Mouse (Mus musculus) heart, embryonic 11.5 days (tissue): ENCODE results near the gene Yod1. TPM values are rescaled to one million over a fixed set of nuclear protein-coding genes. Genes with fewer than 3 reads are reported as not detected.

Source experiments
- ATAC-seq: fragments of 200-750 bp; cut with Nextera tagmentation; replicated peaks from 2 replicates; pipeline ENCODE4 v1.8.0; 2017; ENCODE audit warnings: moderate library complexity; ENCODE audit not compliant: insufficient number of reproducible peaks, low FRiP score, low TSS enrichment
- H3K27ac ChIP-seq: fragments of 300-500 bp; sonication (generic); 2 replicates; pipeline ENCODE4 v1.5.1; 2014; ENCODE audit warnings: mild to moderate bottlenecking, low read depth, low read length
- H3K27me3 ChIP-seq: fragments of 300-500 bp; sonication (generic); 2 replicates; pipeline ENCODE4 v1.6.1; 2014; ENCODE audit warnings: mild to moderate bottlenecking, low read length, mixed read lengths; ENCODE audit not compliant: control insufficient read depth, insufficient read depth
- H3K36me3 ChIP-seq: fragments of 300-500 bp; sonication (generic); 2 replicates; pipeline ENCODE4 v1.6.1; 2014; ENCODE audit warnings: mild to moderate bottlenecking, low read length, moderate library complexity, mixed read lengths; ENCODE audit not compliant: control insufficient read depth, insufficient read depth
- H3K4me1 ChIP-seq: fragments of 300-500 bp; sonication (generic); 2 replicates; pipeline ENCODE4 v1.6.1; 2014; ENCODE audit warnings: low read length; ENCODE audit not compliant: control insufficient read depth, insufficient read depth
- H3K4me2 ChIP-seq: fragments of 300-500 bp; sonication (generic); 2 replicates; pipeline ENCODE4 v1.6.1; 2014; ENCODE audit warnings: mild to moderate bottlenecking, moderate library complexity
- H3K4me3 ChIP-seq: fragments of 300-500 bp; sonication (generic); 2 replicates; pipeline ENCODE4 v1.5.1; 2014; ENCODE audit warnings: low read depth, low read length
- H3K9ac ChIP-seq: fragments of 300-500 bp; sonication (generic); 2 replicates; pipeline ENCODE4 v1.6.1; 2014; ENCODE audit warnings: mild to moderate bottlenecking, low read depth, low read length, moderate library complexity
- H3K9me3 ChIP-seq: fragments of 300-500 bp; sonication (generic); replicated peaks from 2 replicates; pipeline ENCODE4 v1.6.1; 2016; ENCODE audit warnings: low read length; ENCODE audit not compliant: control insufficient read depth
- WGBS: fragments of 180-500 bp; shearing (Covaris S2); extraction: QIAGEN DNeasy Blood & Tissue Kit; methylation state at CpG from one replicate; pipeline ENCODE4 v1.1.7; 2014; ENCODE audit not compliant: insufficient replicate concordance; 5-methylcytosine and 5-hydroxymethylcytosine counted together
- polyA plus RNA-seq: library from polyadenylated mRNA; unstranded; fragments of >200 nt; fragmentation: Nextera tagmentation; extraction: Ambion mirVana; gene quantifications from 2 replicates; pipeline ENCODE4 v1.2.1, GENCODE M21; 2014

Yod1 gene
- polyA plus RNA-seq, 1 experiment from 2014 or later, result 11.1 TPM

DNA sequence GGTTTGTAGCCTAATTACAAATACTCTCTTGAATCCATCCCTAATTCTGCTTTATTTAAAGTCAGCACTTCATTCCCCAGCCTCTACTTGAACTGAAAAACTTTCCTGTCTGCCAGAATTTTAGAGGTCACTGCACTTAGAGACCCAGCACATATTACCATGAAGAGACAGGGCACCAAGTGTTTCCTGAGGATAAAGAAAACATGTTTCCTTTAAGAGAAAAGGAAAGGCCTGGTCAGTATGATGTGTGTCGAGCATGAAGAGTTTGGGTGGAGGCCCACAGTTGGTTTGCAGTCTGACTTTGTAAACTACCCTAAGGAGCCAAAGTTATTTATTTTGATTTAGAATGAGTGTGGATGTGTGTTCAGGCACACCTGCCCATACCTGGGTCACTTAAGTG, 10.9 kb downstream of the Yod1 start:
- WGBS, result 49% methylated on average over 1 of the region's 1 CpGs
- Histone ChIP-seq H3K9me3 (no peaks in the 10 kb centered on the region), H3K27ac (no peak overlapping the region), H3K4me2 (no peak overlapping the region), H3K4me3 (no peak overlapping the region), H3K4me1 (peaks cover 10% of the 10 kb centered on the region; the same call in 1 of the 2 replicates), H3K27me3 (no peaks in the 10 kb centered on the region), H3K9ac (no peak overlapping the region), H3K36me3 (no peaks in the 10 kb centered on the region)
- no peak for ATAC-seq

GRCm38 (mm10) chr1:130728708-130729107, 11.6 kb downstream of the Yod1 start:
- no peak overlapping the region for H3K4me2 ChIP-seq
- WGBS, result 90% methylated on average over 3 of the region's 3 CpGs
- H3K4me3 ChIP-seq, result no peak overlapping the region
- no peak for ATAC-seq
- H3K36me3 ChIP-seq, result no peaks in the 10 kb centered on the region
- H3K9ac ChIP-seq, result no peak overlapping the region
- H3K9me3 ChIP-seq, result no peaks in the 10 kb centered on the region
- H3K27ac ChIP-seq, result no peak overlapping the region
- no peaks in the 10 kb centered on the region for H3K27me3 ChIP-seq
- H3K4me1 ChIP-seq, result peaks cover 13% of the 10 kb centered on the region; the same call in 1 of the 2 replicates

DNA sequence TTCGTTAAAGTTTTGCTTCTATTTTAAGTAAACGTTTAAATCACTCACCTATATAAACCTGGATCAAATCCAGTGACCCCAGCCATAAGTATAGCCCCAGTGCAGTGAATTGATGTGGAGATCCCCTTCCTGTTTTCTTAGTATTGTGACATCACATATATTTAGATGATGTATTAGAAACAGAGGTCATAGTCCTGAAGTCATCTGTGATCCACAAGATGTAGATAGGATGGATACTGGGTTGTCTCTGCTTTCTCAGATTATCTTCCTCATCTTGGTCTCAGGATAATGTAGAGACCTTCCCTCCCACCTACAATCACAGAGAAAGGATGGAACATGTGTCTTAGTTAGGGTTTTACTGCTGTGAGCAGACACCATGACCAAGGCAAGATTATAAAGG, 12.0 kb downstream of the Yod1 start, which contains the start of gene Pfkfb2:
Pfkfb2 (minus strand) TSS at position 101 of the 400 bp plus-strand sequence.
- Histone ChIP-seq H3K4me2 (no peak within 1 kb of the TSS), H3K36me3 (no peaks in the 10 kb centered on the region), H3K27me3 (no peaks in the 10 kb centered on the region), H3K9ac (no peak within 1 kb of the TSS), H3K4me1 (peaks cover 13% of the 10 kb centered on the region; the same call in 1 of the 2 replicates), H3K4me3 (no peak within 1 kb of the TSS), H3K9me3 (no peaks in the 10 kb centered on the region), H3K27ac (no peak within 1 kb of the TSS)
- ATAC-seq, result no peak
- WGBS, result 68% methylated on average over 2 of the region's 2 CpGs

DNA sequence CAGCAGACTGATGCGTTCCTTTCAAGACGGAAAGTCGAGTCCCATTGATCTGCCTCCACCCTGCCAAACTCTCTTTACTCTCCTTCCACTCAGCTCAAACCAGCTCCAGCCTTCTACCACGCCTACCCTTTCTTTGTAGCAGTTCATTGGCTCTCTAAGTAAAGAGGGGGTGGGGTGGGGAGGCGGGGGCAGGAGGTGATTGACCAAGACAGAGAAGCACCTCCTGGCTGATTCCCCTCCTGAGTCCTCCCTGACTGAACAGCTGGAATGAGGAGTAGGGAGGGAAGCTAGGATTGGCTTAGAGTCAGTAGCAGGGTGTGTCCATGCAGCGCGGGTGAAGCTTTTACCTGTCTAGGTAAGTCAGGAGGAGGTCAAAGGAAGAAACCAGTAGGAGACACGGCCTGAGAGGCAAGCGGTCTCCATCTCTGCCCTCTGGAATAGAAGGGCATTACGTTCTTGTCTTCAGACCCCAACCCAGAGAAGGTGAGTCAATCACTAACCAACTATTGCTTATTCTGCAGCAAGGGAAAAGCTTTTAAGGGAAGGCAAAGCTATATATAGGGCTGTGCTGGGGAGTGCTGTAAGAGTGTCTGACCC, 14.7 kb downstream of the Yod1 start, which contains the start of gene AA986860:
AA986860 (plus strand) TSS at position 236 of the 597 bp plus-strand sequence.
- no peaks in the 10 kb centered on the region for H3K36me3 ChIP-seq
- no peaks in the 10 kb centered on the region for H3K27me3 ChIP-seq
- peaks cover 13% of the 10 kb centered on the region; the same call in 1 of the 2 replicates for H3K4me1 ChIP-seq
- H3K4me2 ChIP-seq, result peak within 1 kb of the TSS; percentile 64
- peak; percentile 88 for ATAC-seq
- H3K9ac ChIP-seq, result peak within 1 kb of the TSS; percentile 49; the same call in 1 of the 2 replicates
- no peaks in the 10 kb centered on the region for H3K9me3 ChIP-seq
- 4% methylated on average over 10 of the region's 10 CpGs for WGBS
- H3K4me3 ChIP-seq, result peak within 1 kb of the TSS; percentile 34
- H3K27ac ChIP-seq, result no peak within 1 kb of the TSS

- Histone ChIP-seq H3K27me3 (no peaks in the 10 kb centered on the region), H3K9me3 (no peaks in the 10 kb centered on the region), H3K9ac (no peak overlapping the region), H3K4me3 (no peak overlapping the region), H3K36me3 (no peaks in the 10 kb centered on the region), H3K4me2 (0 out of 2 replicates have a peak overlapping the region, but pooled peaks have one; percentile 6), H3K4me1 (peaks cover 15% of the 10 kb centered on the region; the same call in 1 of the 2 replicates), H3K27ac (no peak overlapping the region)
- 72% methylated on average over 13 of the region's 13 CpGs for WGBS
- no peak for ATAC-seq
Observed at GRCm38 (mm10) chr1:130732706-130733658, 15.9 kb downstream of the Yod1 start.

DNA sequence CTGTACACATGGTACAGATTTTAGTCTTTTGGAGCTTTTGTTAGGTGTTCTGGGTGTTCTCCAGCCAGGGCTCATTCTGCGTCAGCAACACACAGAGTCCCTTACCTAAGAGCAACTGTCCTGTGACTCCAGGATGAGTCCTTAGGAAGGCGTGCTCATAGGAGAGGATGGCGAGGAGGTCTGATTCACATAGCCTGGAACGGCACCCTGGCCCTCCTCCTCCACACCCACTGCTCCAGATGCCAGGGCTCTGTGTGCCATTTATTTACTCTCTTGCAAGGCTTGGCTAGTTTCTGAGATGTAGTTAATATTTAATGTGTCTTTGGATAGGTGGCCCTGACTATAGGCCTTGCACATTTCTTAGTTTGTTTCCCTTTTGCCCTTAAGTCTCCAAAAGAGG, 16.5 kb downstream of the Yod1 start:
- peaks cover 15% of the 10 kb centered on the region; the same call in 1 of the 2 replicates for H3K4me1 ChIP-seq
- no peaks in the 10 kb centered on the region for H3K27me3 ChIP-seq
- H3K9me3 ChIP-seq, result no peaks in the 10 kb centered on the region
- WGBS, result 80% methylated on average over 4 of the region's 4 CpGs
- no peak overlapping the region for H3K4me3 ChIP-seq
- no peaks in the 10 kb centered on the region for H3K36me3 ChIP-seq
- no peak overlapping the region for H3K9ac ChIP-seq
- H3K27ac ChIP-seq, result no peak overlapping the region
- no peak for ATAC-seq
- H3K4me2 ChIP-seq, result 0 out of 2 replicates have a peak overlapping the region, but pooled peaks have one; percentile 6

DNA sequence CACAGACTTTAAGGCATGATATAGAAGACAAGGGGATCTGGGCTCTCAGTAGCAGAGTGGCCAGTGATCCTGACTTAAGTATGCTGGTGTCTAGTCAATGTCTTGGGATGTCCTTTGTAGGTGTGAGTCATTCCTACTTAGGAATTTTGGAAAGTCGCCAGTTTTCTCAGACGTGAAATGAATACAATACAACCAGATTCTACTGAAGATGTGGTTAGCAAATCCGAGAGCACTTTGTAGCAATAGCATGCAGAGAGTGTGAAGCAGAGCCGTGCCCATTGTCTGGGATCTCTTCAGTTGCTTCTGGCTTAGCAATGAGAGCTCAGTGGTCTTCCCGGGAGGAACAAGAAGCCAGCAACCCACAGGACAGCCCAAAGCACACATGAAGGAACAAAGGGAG, 17.3 kb downstream of the Yod1 start:
- peaks cover 15% of the 10 kb centered on the region; the same call in 1 of the 2 replicates for H3K4me1 ChIP-seq

DNA sequence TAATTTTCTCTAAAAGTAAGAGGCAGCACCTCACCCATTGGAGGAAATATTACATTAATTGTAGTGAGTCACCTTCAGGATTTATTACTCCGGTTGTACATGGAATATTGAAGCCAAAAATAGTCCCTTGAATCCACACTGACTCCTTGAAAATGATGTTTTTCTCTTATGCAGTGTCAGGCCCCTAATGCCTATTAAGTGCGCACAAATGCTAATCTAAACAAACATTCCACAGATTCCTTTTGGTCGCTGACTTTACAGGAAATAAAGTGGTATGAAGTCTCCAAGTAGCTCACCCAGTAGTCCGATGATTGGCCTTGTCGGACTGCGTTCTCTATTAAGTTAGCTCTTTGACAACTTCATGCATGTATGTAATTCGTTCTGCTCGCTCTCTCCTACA, 17.7 kb downstream of the Yod1 start:
- Histone ChIP-seq H3K27ac (no peak overlapping the region), H3K27me3 (no peaks in the 10 kb centered on the region), H3K36me3 (no peaks in the 10 kb centered on the region), H3K9me3 (no peaks in the 10 kb centered on the region), H3K9ac (no peak overlapping the region), H3K4me3 (no peak overlapping the region), H3K4me1 (peaks cover 15% of the 10 kb centered on the region; the same call in 1 of the 2 replicates), H3K4me2 (no peak overlapping the region)
- 61% methylated on average over 8 of the region's 8 CpGs for WGBS
- no peak for ATAC-seq

More for the DNA sequence above, 17.3 kb downstream of the Yod1 start:
- Histone ChIP-seq H3K9me3 (no peaks in the 10 kb centered on the region), H3K36me3 (no peaks in the 10 kb centered on the region), H3K4me2 (no peak overlapping the region), H3K27me3 (no peaks in the 10 kb centered on the region), H3K4me3 (no peak overlapping the region), H3K27ac (no peak overlapping the region), H3K9ac (no peak overlapping the region)
- 67% methylated on average over 5 of the region's 5 CpGs for WGBS
- ATAC-seq, result no peak
